Mouse (Mus musculus) retina, adult 2 months (tissue): ENCODE results near the gene Ttc8.

ENCODE experiments used
- DNase-seq: peaks from one replicate; pipeline ENCODE4 v3.0.0-alpha.2; 2012; ENCODE audit warnings: low read depth, low spot score

Ttc8 gene

GRCm38 (mm10) chr12:98973461-98973860 lies 53.1 kb downstream of the Ttc8 start:
- DNase-seq, result no peak

- DNase-seq, result no peak
Observed at GRCm38 (mm10) chr12:98974157-98974804, 53.9 kb downstream of the Ttc8 start.

- DNase-seq, result no peak
Observed at GRCm38 (mm10) chr12:98981081-98981480, 60.7 kb downstream of the Ttc8 start.

GRCm38 (mm10) chr12:98984785-98985184 lies 64.4 kb downstream of the Ttc8 start:
- DNase-seq, result no peak

- DNase-seq, result no peak
Observed at GRCm38 (mm10) chr12:98991076-98991829, 70.9 kb downstream of the Ttc8 start.

GRCm38 (mm10) chr12:98991830-98992216 lies 71.4 kb downstream of the Ttc8 start:
- DNase-seq, result no peak

- no peak for DNase-seq
Observed at GRCm38 (mm10) chr12:98993736-98994135, 73.4 kb downstream of the Ttc8 start.

GRCm38 (mm10) chr12:98994366-98994765 lies 74.0 kb downstream of the Ttc8 start:
- no peak for DNase-seq

- DNase-seq, result no peak
Observed at GRCm38 (mm10) chr12:98995881-98996280, 75.5 kb downstream of the Ttc8 start.

GRCm38 (mm10) chr12:98996581-98996988 lies 76.2 kb downstream of the Ttc8 start:
- peak; percentile 46 for DNase-seq

GRCm38 (mm10) chr12:98997046-98997445 lies 76.7 kb downstream of the Ttc8 start:
- no peak for DNase-seq

GRCm38 (mm10) chr12:98998662-98999428 lies 78.5 kb downstream of the Ttc8 start:
- no peak for DNase-seq

- DNase-seq, result no peak
Observed at GRCm38 (mm10) chr12:99000310-99000709, 79.9 kb downstream of the Ttc8 start.

GRCm38 (mm10) chr12:99003046-99003445 lies 82.7 kb downstream of the Ttc8 start:
- no peak for DNase-seq

GRCm38 (mm10) chr12:99004752-99005151 lies 84.4 kb downstream of the Ttc8 start:
- no peak for DNase-seq

GRCm38 (mm10) chr12:99008786-99009185 lies 88.4 kb downstream of the Ttc8 start:
- DNase-seq, result no peak

GRCm38 (mm10) chr12:99009430-99009829 lies 89.1 kb downstream of the Ttc8 start:
- DNase-seq, result no peak

- no peak for DNase-seq
Observed at GRCm38 (mm10) chr12:99010044-99010443, 89.7 kb downstream of the Ttc8 start.

GRCm38 (mm10) chr12:99011161-99011861 lies 90.9 kb downstream of the Ttc8 start:
- DNase-seq, result no peak

GRCm38 (mm10) chr12:99015870-99016269 lies 95.5 kb downstream of the Ttc8 start:
- DNase-seq, result no peak

- no peak for DNase-seq
Observed at GRCm38 (mm10) chr12:99024430-99024960, 104.1 kb downstream of the Ttc8 start.

GRCm38 (mm10) chr12:99026291-99026690 lies 105.9 kb downstream of the Ttc8 start:
- no peak for DNase-seq
